Mouse (Mus musculus) MEL (cell line): ENCODE results near the gene Nlrp3.
"Not testable (repeated sequence)": the region's sequence is repeated elsewhere in the genome, so short reads cannot be mapped to it uniquely, and the experiment has no call there.

ENCODE experiments used
- CTCF ChIP-seq, 3 experiments: IDR thresholded peaks in 2 of 3; conservative IDR thresholded peaks in 1 of 3; 2 replicates each; pipeline ENCODE4 v1.5.1; 2011 to 2012; ENCODE audit warnings: low read length in 3 of 3, low read depth in 2 of 3, mild to moderate bottlenecking in 2 of 3, improper control_type of control experiment in 1 of 3, inconsistent platforms in 1 of 3, mixed read lengths in 1 of 3, moderate library complexity in 1 of 3; ENCODE audit not compliant: control insufficient read depth in 1 of 3, insufficient read depth in 1 of 3, poor library complexity in 1 of 3, severe bottlenecking in 1 of 3
- USF2 ChIP-seq, 2 experiments: IDR thresholded peaks; 2 replicates each; pipeline ENCODE4 v1.6.1; 2011 to 2012; ENCODE audit warnings: improper control_type of control experiment in 2 of 2, low read length in 2 of 2, borderline replicate concordance in 1 of 2, inconsistent platforms in 1 of 2, low read depth in 1 of 2, mild to moderate bottlenecking in 1 of 2; ENCODE audit not compliant: insufficient read depth in 1 of 2
- ZNF384 ChIP-seq: IDR thresholded peaks from 2 replicates; pipeline ENCODE4 v1.6.1; 2012; ENCODE audit warnings: low read depth, mild to moderate bottlenecking, inconsistent platforms, low read length, improper control_type of control experiment

- not testable (repeated sequence) for TF ChIP-seq ZNF384; CTCF (IDR thresholded peaks at IDR 0.05 in 2 of 3, conservative IDR thresholded peaks at IDR 0.05 in 1 of 3; ENCODE audit: control insufficient read depth in 1 of 3, insufficient read depth in 1 of 3, low read depth in 2 of 3, low read length in 3 of 3, poor library complexity in 1 of 3, severe bottlenecking in 1 of 3); USF2 (IDR thresholded peaks at IDR 0.05; ENCODE audit: borderline replicate concordance in 1 of 2, insufficient read depth in 1 of 2, low read depth in 1 of 2, low read length in 2 of 2)
Observed at GRCm38 (mm10) chr11:59576135-59576534, 34.8 kb downstream of the Nlrp3 start, which contains the start of gene Olfr222.
